Mouse (Mus musculus) urinary bladder, adult 2 months (tissue): ENCODE results near the gene P2ry13. TPM values are rescaled to one million over a fixed set of nuclear protein-coding genes. Genes with fewer than 3 reads are reported as not detected.

Experiments used
- DNase-seq: peaks from one replicate; pipeline ENCODE4 v3.0.0; 2022; ENCODE audit warnings: low spot score
- polyA plus RNA-seq: library from polyadenylated mRNA; depleted of rRNA; stranded (reverse); fragments of >200 nt; gene quantifications from 2 replicates; pipeline ENCODE4 v1.2.3, GENCODE M21; 2012; rRNA removed

P2ry13 gene
- polyA plus RNA-seq, 1 experiment, result 4.3 TPM

DNA sequence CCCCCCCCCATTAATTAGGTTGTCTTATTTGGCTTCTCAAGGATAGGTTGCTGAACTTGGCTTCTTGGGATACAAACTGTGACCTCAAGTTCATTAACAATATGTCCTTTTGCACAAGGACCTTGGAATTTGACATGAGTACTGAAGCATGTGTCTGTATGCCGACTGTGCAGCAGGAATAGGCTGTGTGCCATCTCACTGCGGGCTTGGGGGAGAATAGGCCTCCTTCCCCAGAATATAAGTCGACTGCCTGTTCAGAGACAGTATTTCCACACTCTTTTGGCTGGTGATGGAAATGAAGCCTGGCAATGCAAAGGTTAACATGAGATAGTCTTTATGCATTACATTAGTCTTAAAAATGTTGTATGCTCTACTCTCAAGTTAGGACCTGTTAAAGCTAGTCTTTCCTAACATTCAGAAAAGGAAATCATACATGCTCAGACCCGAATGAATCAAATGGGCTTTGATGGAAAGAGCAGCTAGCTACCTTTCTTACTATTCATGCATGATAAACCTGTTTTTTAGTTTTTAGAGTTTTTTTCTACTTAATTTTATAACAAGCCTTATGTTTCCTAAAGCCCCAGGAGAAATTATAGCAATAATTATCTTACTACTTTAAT, 13.2 kb downstream of the P2ry13 start:
- DNase-seq, result no peak

- DNase-seq, result no peak
These were observed 15.7 kb downstream of the P2ry13 start, which contains the start of gene Gpr87 for GRCm38 (mm10) chr3:59194938-59195337. TSS of gene Gpr87 (minus strand) at chr3:59195104.

DNA sequence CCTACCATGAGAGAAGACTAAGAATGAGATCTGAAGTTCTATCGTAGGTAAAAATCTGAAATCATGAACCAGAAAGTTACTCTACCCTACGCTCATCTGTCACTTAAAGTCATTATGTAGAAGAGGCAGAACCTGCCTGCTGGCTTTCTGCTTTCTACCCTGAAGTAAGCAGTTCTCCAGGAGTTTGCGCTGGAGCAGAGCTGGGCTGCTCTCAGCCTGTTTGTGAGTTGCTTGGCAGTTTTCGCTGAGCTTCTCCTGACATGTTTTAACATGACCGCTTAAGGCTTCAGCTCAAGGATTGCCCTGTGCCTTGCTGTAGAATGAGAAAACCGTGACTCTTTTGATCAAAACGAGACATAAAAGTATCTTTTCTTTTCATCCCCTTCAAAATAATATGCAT, 16.6 kb downstream of the P2ry13 start:
- DNase-seq, result no peak

DNA sequence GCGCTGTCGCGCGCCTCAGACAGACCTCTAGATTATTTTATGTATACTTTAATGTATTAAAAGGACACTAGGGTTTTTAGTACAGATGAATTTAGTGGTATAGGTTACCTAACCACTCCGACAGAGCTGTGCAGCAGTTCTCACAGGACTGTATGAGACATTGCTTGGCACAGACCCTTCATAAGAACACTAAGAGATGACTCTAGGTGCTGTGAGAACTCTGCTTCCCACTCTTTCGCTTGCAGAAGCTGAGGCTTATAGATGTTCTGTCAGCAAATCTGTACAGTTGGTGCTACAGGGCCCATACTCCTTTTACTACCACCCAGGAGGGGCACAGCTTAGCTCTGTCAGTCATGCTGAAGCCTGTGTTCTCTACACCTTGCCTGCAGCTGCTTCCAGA, 19.0 kb downstream of the P2ry13 start:
- no peak for DNase-seq

DNA sequence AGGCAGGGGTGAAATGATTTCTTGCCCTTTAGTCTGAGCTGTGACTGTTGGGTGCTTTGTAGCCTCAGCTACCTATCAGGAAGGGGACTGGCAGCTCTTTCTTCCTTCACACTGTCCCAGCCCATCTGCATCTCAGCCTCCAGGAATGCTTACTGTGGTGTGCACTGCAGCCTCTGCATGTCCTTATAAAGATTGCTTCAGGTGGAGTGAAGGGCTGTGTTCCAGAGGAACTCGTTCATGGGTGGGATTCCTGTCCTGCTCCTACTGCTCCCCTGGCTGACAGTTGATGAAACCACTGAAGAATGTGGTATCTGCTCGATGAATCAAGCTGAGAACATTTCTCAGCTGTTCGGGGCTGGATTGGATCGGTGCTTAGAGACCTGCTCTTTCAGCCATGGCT, 23.3 kb downstream of the P2ry13 start:
- DNase-seq, result no peak

DNA sequence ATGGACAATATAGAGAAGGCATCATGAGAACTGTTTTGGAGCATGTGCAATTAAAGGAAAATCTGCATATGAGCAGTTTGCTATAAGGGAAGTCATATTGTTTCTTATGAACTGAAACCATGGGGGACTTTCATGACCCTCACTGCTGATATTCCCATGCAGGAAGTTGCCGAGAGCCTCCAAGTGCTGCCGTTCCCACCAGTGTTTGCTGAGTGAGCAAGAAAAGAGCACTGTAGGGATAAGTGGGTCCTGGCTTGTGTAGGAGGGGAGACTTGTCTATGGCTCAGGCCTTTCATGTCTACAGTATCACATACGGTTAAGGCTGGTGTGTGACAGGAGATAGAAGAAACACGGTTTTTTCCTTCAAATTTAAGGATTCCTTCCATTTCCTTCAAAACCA, 25.0 kb downstream of the P2ry13 start:
- DNase-seq, result no peak

DNA sequence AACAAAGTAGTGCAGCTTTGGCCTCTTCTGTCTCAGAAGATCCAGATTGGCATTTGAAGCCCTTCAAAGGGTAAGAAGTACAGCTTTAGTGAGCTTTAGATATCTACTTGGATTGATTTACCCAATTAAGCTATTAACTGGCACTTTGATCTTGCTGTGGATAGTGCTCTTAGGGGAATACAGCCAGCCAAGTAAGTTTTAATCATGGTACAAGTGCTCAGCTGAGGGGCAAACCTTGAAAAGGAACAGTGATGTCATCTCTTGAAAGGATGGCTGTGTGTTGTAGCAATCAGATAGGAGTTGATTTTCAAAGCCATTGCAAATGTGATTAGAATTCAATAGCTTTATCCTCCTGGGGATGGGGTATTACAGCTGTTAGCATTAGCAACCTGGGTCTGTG, 28.6 kb downstream of the P2ry13 start:
- DNase-seq, result no peak

- no peak for DNase-seq
These were observed 29.5 kb downstream of the P2ry13 start for GRCm38 (mm10) chr3:59181134-59181533.

DNA sequence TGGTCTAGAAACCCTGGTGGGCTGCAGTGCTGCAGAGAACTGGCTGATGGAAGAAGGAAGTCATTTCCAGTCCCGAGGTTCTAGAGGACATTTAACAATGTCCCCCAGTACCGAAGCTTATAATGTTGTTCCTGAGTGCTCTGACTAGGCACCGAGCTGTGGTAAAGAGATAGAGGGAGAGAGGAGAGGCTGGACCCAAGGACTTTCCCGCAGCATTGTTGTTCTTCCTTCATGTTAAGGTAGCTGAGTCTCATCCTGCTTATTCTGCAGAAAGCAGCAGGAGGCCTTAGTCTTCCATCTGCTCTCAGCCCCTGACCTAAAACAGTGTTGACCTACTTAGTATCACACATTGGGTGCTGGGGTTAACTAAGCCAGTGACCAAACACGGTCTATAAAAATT, 33.8 kb downstream of the P2ry13 start:
- no peak for DNase-seq

DNA sequence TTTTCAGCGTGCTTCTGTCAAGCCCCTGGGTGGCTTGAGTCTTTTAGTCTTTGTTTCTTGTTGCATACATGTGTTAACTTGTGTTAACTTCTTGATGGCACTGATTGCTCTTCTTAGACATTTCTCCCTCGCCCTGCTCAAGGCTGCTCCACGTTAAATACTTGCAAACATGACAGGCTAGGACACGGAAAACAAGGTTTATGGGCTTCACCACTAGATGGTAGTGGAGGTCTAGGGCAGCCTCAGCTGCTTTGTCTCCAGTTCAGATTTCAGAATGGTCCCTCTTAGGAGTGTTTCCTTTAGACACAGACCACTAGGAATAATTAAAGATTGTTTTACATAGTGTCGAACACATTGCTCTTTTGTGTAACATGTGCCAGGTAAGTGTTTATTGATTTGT, 35.4 kb downstream of the P2ry13 start:
- DNase-seq, result no peak

- no peak for DNase-seq
These were observed 36.1 kb downstream of the P2ry13 start for GRCm38 (mm10) chr3:59174426-59175154.

DNA sequence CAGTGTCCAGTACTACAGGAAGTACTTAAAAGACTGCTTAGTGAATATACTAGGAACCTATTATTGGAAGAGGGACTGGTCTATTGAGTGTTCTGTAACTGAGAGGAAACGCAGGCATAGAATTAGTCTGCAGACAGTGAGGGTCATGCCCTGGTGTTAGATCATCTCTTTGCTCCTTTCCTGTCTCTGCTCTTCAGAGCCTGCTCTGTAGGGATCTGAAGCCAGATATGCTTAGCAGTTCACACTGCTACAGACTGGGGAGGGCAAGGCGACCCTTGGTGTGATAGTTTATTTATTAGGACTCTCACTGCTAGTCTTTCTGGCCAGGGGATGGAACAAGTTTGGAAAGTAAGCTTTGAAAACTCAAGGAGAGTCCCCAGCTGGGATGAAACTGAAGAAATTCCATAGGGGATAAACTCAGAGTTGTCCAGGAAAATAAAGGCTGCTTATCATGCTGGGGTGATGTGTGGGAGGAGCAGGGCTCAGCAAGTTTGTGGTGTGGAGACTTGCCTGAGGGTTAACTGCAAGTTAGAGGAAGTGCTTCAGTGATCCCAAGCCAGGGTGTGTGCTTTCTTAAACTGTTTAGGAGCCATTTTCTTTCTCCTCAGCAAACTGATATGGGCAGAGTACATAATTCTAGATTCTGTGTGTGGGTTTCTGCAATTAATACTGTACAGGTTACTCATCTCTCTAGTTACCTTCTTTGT, 40.6 kb downstream of the P2ry13 start:
- DNase-seq, result no peak

DNA sequence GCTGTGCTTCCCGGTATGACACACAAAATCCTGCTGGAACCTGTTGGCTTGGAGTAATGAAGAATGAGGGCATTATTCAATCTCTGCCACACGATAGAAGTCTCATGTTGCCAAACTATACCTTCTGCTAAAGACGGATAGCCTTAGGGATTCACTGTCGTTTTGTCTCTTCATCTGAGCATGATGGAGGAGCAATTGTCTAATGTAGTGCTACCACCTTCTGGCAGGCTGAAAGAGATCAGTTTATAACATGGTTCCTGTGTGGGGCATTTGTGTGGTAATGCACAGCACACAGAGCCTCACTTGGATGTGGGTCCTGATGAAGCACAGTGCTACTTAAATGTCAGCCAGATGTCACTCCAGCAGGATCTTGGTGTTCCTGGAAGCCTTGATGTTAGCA, 41.5 kb downstream of the P2ry13 start:
- DNase-seq, result no peak

- DNase-seq, result no peak
These were observed 42.2 kb downstream of the P2ry13 start for GRCm38 (mm10) chr3:59168476-59168875.

- DNase-seq, result no peak
These were observed 43.1 kb downstream of the P2ry13 start for GRCm38 (mm10) chr3:59167417-59168054.

- DNase-seq, result no peak
These were observed 50.2 kb downstream of the P2ry13 start for GRCm38 (mm10) chr3:59160465-59160864.

Other genes starting within 250 kb of the P2ry13 start
- gene Med12l, start 205.1 kb downstream of the P2ry13 start, polyA plus RNA-seq, result 1.4 and 1.5 TPM in 2 replicates
- 0.51 and 0.56 TPM in 2 replicates for gene Gpr171, start 109.1 kb downstream of the P2ry13 start, polyA plus RNA-seq
- 2.0 and 2.8 TPM in 2 replicates for gene P2ry14, start 57.3 kb downstream of the P2ry13 start, polyA plus RNA-seq
- 13.8 and 20.4 TPM in 2 replicates for gene Gpr87, start 15.8 kb downstream of the P2ry13 start, polyA plus RNA-seq
- gene P2ry12, start 52.0 kb upstream of the P2ry13 start, polyA plus RNA-seq, result 3.3 and 4.0 TPM in 2 replicates
- 7.0 and 10.9 TPM in 2 replicates for gene Igsf10, start 133.5 kb upstream of the P2ry13 start, polyA plus RNA-seq